Mouse (Mus musculus) midbrain, embryonic 16.5 days (tissue): ENCODE results near the gene Slc25a4. TPM values are rescaled to one million over a fixed set of nuclear protein-coding genes. Genes with fewer than 3 reads are reported as not detected.

ENCODE experiments used
- ATAC-seq: fragments of 200-750 bp; cut with Nextera tagmentation; 2 replicates; pipeline ENCODE4 v1.8.0; 2017; ENCODE audit warnings: moderate TSS enrichment
- H3K27ac ChIP-seq: fragments of 300-500 bp; sonication (generic); 2 replicates; pipeline ENCODE4 v1.5.1; 2014; ENCODE audit warnings: mild to moderate bottlenecking, low read length, mixed read lengths
- H3K27me3 ChIP-seq: fragments of 300-500 bp; sonication (generic); 2 replicates; pipeline ENCODE4 v1.6.1; 2014; ENCODE audit warnings: low read depth, low read length, mixed read lengths; ENCODE audit not compliant: control insufficient read depth, insufficient read depth
- H3K36me3 ChIP-seq: fragments of 300-500 bp; sonication (generic); 2 replicates; pipeline ENCODE4 v1.6.1; 2014; ENCODE audit warnings: mild to moderate bottlenecking, low read length, moderate library complexity, mixed read lengths; ENCODE audit not compliant: control insufficient read depth, insufficient read depth
- H3K4me1 ChIP-seq: fragments of 300-500 bp; sonication (generic); 2 replicates; pipeline ENCODE4 v1.6.1; 2014; ENCODE audit warnings: mild to moderate bottlenecking, low read length, mixed read lengths; ENCODE audit not compliant: control insufficient read depth, insufficient read depth
- H3K4me2 ChIP-seq: fragments of 300-500 bp; sonication (generic); 2 replicates; pipeline ENCODE4 v1.6.1; 2014; ENCODE audit warnings: mild to moderate bottlenecking, low read length, mixed read lengths
- H3K4me3 ChIP-seq: fragments of 300-500 bp; sonication (generic); 2 replicates; pipeline ENCODE4 v1.5.1; 2014; ENCODE audit warnings: low read depth, mild to moderate bottlenecking, low read length, moderate library complexity, mixed read lengths
- H3K9ac ChIP-seq: fragments of 300-500 bp; sonication (generic); 2 replicates; pipeline ENCODE4 v1.6.1; 2014; ENCODE audit warnings: low read depth, low read length, mixed read lengths
- H3K9me3 ChIP-seq: fragments of 300-500 bp; sonication (generic); replicated peaks from 2 replicates; pipeline ENCODE4 v1.6.1; 2014; ENCODE audit warnings: mild to moderate bottlenecking, low read length, mixed read lengths; ENCODE audit not compliant: control insufficient read depth, poor library complexity, severe bottlenecking
- whole genome bisulfite sequencing: fragments of 180-500 bp; shearing (Covaris S2); extraction: QIAGEN DNeasy Blood & Tissue Kit; methylation state at CpG from one replicate; pipeline ENCODE4 v1.1.7; 2014; 5-methylcytosine and 5-hydroxymethylcytosine counted together
- microRNA-seq: library from miRNA; unstranded; fragments of <30 nt; microRNA quantifications from one replicate; pipeline ENCODE4, GENCODE M21; 2017
- polyA plus RNA-seq: library from polyadenylated mRNA; unstranded; fragments of >200 nt; fragmentation: Nextera tagmentation; extraction: Ambion mirVana; gene quantifications from 2 replicates; pipeline ENCODE4 v1.2.1, GENCODE M21; 2015

Slc25a4 gene
- polyA plus RNA-seq, 1 experiment from 2014 or later: 969 TPM

DNA sequence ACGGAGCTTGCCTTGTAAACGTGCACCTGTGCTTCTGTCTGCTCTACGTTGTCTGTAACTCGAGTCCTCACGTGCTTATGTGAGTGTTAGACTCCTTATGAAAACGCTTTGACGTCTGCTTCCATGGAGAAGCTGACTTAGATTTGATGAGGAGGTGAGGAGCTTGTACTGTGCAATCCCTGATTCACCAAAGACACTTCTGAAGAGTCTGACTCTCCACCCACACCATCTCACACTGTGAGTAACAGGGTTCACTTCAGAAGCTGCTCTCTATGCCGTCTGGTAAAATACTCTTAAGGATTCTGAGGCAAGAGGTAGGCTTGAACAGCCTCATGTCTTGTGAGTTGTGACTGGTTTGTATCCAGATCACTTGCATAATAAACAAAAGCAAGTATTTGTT is 18.0 kb downstream of the Slc25a4 start:
- H3K9me3 ChIP-seq: no peaks in the 10 kb centered on the region
- no peak overlapping the region for H3K9ac ChIP-seq
- no peak for ATAC-seq
- no peak overlapping the region for H3K27ac ChIP-seq
- H3K4me1 ChIP-seq: no peaks in the 10 kb centered on the region
- no peak overlapping the region for H3K4me3 ChIP-seq
- no peak overlapping the region for H3K4me2 ChIP-seq
- WGBS: 90% methylated on average over 8 of the region's 8 CpGs
- H3K36me3 ChIP-seq: peaks cover 3% of the 10 kb centered on the region; the same call in 1 of the 2 replicates
- H3K27me3 ChIP-seq: no peaks in the 10 kb centered on the region

DNA sequence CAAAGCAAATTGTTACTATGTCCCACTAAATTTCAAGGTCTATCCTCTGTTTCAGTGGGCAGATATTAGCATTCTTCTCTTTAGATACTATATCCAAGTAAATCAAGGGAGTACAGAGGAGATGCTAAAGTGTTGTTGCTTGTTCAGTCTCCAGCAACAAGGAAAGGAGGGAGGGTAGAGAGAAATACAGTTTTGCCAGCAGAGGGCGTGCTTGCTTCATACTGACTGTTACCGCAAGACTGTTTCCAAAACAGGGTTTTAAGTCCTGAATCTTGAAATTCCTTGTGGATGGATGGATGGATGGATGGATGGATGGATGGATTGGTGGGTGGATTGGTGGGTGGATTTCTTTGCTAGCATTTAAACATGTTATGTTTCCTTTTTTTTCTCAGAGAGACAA is 25.7 kb downstream of the Slc25a4 start:
- Histone ChIP-seq H3K9ac (no peak overlapping the region), H3K9me3 (no peaks in the 10 kb centered on the region), H3K4me1 (no peaks in the 10 kb centered on the region), H3K36me3 (no peaks in the 10 kb centered on the region), H3K27me3 (no peaks in the 10 kb centered on the region), H3K4me3 (no peak overlapping the region), H3K27ac (no peak overlapping the region), H3K4me2 (no peak overlapping the region)
- no peak for ATAC-seq
- WGBS: 3% methylated on average over 2 of the region's 2 CpGs

DNA sequence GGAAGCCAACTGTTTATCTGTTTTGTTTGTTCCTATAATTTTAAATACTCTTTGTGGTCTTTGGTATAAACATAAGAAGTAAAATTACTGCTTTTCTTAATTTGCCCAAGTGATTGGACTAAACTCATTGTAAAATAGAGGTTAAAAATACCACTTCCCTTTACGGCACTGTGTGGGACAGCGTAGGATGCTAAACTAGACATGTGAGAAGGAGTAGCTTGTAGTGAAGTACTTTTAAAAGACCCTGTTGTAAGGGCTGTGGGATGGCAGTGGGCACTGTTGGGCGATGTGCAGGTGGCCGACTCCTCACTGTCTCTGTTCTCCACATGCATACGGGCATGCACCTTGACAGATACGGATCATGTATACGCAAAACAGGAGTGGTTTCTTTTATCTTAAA is 30.9 kb downstream of the Slc25a4 start:
- Histone ChIP-seq H3K36me3 (peaks cover 2% of the 10 kb centered on the region; the same call in 1 of the 2 replicates), H3K4me1 (no peaks in the 10 kb centered on the region), H3K9me3 (no peaks in the 10 kb centered on the region), H3K27me3 (no peaks in the 10 kb centered on the region), H3K27ac (no peak overlapping the region), H3K9ac (no peak overlapping the region), H3K4me2 (no peak overlapping the region), H3K4me3 (no peak overlapping the region)
- WGBS: 97% methylated on average over 7 of the region's 7 CpGs
- ATAC-seq: no peak

DNA sequence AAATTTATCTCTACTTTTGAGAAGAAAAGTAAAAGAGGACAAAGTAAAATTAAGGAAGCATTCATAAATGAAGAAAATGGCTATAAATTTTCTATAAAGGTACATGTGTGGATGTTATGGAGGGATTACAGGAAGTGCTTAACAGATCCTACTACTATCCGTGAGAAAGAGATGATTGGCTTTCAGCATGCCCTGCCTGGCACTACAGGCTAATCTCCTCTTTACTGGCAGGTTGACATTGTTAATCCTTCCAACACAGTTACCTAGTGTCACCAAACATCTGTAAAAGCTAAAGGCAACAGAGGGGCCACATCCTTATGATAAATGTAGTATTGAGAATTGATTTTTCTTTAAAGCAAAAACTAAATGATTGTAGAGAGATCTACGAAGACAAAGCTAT is 37.4 kb downstream of the Slc25a4 start:
- H3K36me3 ChIP-seq: peaks cover 13% of the 10 kb centered on the region
- no peaks in the 10 kb centered on the region for H3K27me3 ChIP-seq
- H3K27ac ChIP-seq: no peak overlapping the region
- H3K4me2 ChIP-seq: no peak overlapping the region
- no peak for ATAC-seq
- H3K4me1 ChIP-seq: no peaks in the 10 kb centered on the region
- no peak overlapping the region for H3K9ac ChIP-seq
- WGBS: 78% methylated on average over 2 of the region's 2 CpGs
- no peak overlapping the region for H3K4me3 ChIP-seq
- no peaks in the 10 kb centered on the region for H3K9me3 ChIP-seq

DNA sequence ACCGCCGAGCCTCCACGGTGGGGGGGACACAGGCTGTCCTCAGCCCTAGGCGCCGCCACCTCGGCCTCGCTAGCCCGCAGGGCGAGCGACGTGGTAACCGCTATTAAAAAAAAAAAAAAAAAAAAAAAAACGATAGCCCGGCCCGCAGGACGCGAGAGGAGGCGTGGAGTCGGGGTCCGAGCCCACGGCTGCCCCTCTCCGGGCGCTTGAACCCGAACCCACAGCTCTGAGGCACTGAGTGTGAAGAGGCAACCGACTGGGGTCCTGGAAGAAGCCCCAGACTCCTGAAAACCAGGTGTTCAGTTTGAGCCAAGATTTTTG is 47.3 kb downstream of the Slc25a4 start:
- ATAC-seq: peak; percentile 17
- WGBS: 2% methylated on average over 21 of the region's 25 CpGs
- peak overlapping the region; percentile 74 for H3K4me2 ChIP-seq

DNA sequence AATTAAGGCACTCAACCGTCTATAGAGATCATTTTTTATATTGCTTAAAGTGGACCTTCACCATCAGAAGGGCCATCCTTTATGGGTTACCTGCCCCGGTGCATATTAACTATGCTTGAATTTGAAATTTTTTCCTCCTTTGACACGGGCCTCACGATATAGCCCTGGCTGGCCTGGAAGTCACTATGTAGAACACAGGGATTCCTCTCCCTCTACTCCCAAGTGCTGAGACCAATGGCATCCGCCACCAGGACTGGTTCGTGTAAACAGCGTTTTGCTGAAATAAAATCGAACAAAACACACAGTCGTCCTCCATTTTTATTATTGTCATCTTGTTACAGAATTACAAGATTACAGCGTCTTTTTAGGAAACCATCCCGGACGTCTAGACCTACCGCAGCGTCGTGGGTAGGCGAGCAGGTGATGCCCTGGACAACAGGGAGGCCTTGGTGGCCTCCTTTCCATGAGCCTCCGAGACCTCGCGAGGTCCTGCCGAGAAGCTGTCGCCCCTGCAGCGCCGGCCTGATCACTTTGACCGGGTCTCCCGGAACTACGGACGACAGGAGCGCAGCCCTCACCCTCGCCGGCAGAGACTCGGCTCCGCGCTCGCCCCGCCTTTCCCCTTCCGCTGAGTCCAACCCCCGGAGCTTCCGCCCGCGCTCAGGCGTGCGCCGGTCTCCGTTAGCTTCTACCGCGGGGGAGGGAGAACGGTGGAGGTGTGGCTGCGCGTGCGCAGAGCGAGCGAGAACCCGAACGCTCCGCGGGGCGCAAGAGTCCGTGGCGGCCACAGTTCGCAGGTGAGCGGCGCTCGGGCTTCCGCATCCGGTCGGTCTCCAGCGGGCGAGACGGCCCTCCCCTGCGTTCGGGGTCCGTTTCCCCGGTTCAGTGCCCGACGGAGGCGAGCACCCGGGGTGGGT is 47.9 kb downstream of the Slc25a4 start:
- 2% methylated on average over 77 of the region's 77 CpGs for WGBS
- Histone ChIP-seq H3K4me3 (peak overlapping the region; percentile 78), H3K4me2 (peak overlapping the region; percentile 74), H3K9ac (peak overlapping the region; percentile 92), H3K4me1 (peaks cover 15% of the 10 kb centered on the region), H3K36me3 (no peaks in the 10 kb centered on the region), H3K27ac (peak overlapping the region; percentile 90), H3K27me3 (no peaks in the 10 kb centered on the region), H3K9me3 (no peaks in the 10 kb centered on the region)
- ATAC-seq: peak; percentile 98

More for the DNA sequence above, 47.3 kb downstream of the Slc25a4 start:
- Histone ChIP-seq H3K27ac (peak overlapping the region; percentile 90), H3K27me3 (no peaks in the 10 kb centered on the region), H3K4me1 (peaks cover 15% of the 10 kb centered on the region), H3K4me3 (peak overlapping the region; percentile 78), H3K9ac (peak overlapping the region; percentile 92), H3K9me3 (no peaks in the 10 kb centered on the region), H3K36me3 (no peaks in the 10 kb centered on the region)

Small RNA genes within 50 kb of the gene (microRNA-seq; reads per million reads assigned to microRNA genes)
- gene Gm23812: not detected

Other genes starting within 250 kb of the Slc25a4 start
- 6.9 and 7.3 TPM in 2 replicates for gene 1700029J07Rik, start 236.0 kb downstream of the Slc25a4 start, polyA plus RNA-seq
- 62.4 and 63.5 TPM in 2 replicates for gene Ufsp2, start 235.8 kb downstream of the Slc25a4 start, polyA plus RNA-seq
- 0.49 and 1.1 TPM in 2 replicates for gene Lrp2bp, start 212.0 kb downstream of the Slc25a4 start, polyA plus RNA-seq
- gene Ankrd37, start 205.6 kb downstream of the Slc25a4 start, polyA plus RNA-seq: 46.8 and 48.2 TPM in 2 replicates
- gene Cfap97, start 59.5 kb downstream of the Slc25a4 start, polyA plus RNA-seq: 29.2 and 30.4 TPM in 2 replicates
- gene Snx25, start 59.1 kb downstream of the Slc25a4 start, polyA plus RNA-seq: 9.3 and 10.1 TPM in 2 replicates
- 2.8 and 3.2 TPM in 2 replicates for gene Helt, start 83.4 kb upstream of the Slc25a4 start, polyA plus RNA-seq